14 mouse cellular contexts compared by ENCODE assay signal in genomic region chr15:83418685-83419084, GRCm38 (mm10). TPM values are rescaled to one million over a fixed set of nuclear protein-coding genes. Genes with fewer than 3 reads are reported as not detected.
A peak's percentile ranks its signal among the peaks of the same experiment; 100 is the strongest.
DNase-seq lines count a peak whose midpoint lies in the region; ATAC-seq and TF ChIP-seq lines count a peak whose summit lies in the region.
"Had no signal": no experiment of that assay in that cellular context is flagged by ENCODE, and none has a peak within 500 bp of the region (broad histone marks: within the 10 kb centered on the region; RNA-seq: fewer than 3 reads in every experiment).

No protein-coding gene starts in this region.

- intact Hi-C loops in heart, adult 2 months (cut with DNase I), result loop anchor here (10.0 kb wide), 1 partner anchor 56 kb away; no protein-coding TSS in a partner anchor
- intact Hi-C loops in left cerebral cortex, adult 2 months (cut with DNase I), result no loop called here

- TF ChIP-seq CTCF in heart, adult 2 months (IDR thresholded peaks at IDR 0.05), result no peak
- no peak for TF ChIP-seq CTCF in left cerebral cortex, adult 2 months (IDR thresholded peaks at IDR 0.05)
- TF ChIP-seq CTCF in brain, embryonic 14.5 days (IDR thresholded peaks at IDR 0.05; ENCODE audit: borderline replicate concordance, extremely low read depth, insufficient read depth, insufficient read length), result no peak

- ATAC-seq in liver, embryonic 16.5 days (ENCODE audit: low read depth), result no peak
- no peak for ATAC-seq in erythroblast, adult 5-6 weeks (replicated peaks; ENCODE audit: low FRiP score, poor library complexity, severe bottlenecking)
- ATAC-seq: intestine, embryonic 16.5 days had no signal

- H3K9me3 ChIP-seq in liver, embryonic 16.5 days (replicated peaks; ENCODE audit: control insufficient read depth, low read length), result no peaks in the 10 kb centered on the region
- H3K9me3 ChIP-seq in forebrain, embryonic 10.5 days, result no peaks in the 10 kb centered on the region

- H3K4me2 ChIP-seq in liver, embryonic 16.5 days (ENCODE audit: low read depth, low read length), result no peak overlapping the region

- H3K79me2 ChIP-seq in heart, adult 2 months (replicated peaks; ENCODE audit: control insufficient read depth, insufficient read depth, low read length), result peaks cover 3% of the 10 kb centered on the region

- H3K36me3 ChIP-seq in heart, adult 2 months (ENCODE audit: control insufficient read depth, insufficient read depth, low read length), result peaks cover 22% of the 10 kb centered on the region
- H3K36me3 ChIP-seq in liver, embryonic 16.5 days (ENCODE audit: control insufficient read depth, insufficient read depth), result no peaks in the 10 kb centered on the region
- no peaks in the 10 kb centered on the region for H3K36me3 ChIP-seq in forebrain, embryonic 10.5 days (replicated peaks)

- TF ChIP-seq POLR2A in heart, adult 2 months (IDR thresholded peaks at IDR 0.05; ENCODE audit: insufficient read depth, low read depth, low read length), result no peak
- no peak for TF ChIP-seq POLR2A in brain, embryonic 14.5 days (IDR thresholded peaks at IDR 0.05; ENCODE audit: borderline replicate concordance, extremely low read depth, insufficient read depth, insufficient read length, poor library complexity, severe bottlenecking)

- no peak overlapping the region for H3K9ac ChIP-seq in heart, adult 2 months (ENCODE audit: low read depth, low read length)
- no peak overlapping the region for H3K9ac ChIP-seq in liver, embryonic 16.5 days (ENCODE audit: low read depth, low read length)

- peaks cover 37% of the 10 kb centered on the region for H3K4me1 ChIP-seq in heart, adult 2 months (ENCODE audit: control insufficient read depth, insufficient read depth, low read length)
- H3K4me1 ChIP-seq in liver, embryonic 16.5 days (ENCODE audit: control insufficient read depth, low read depth, low read length), result peaks cover 46% of the 10 kb centered on the region
- H3K4me1 ChIP-seq in forebrain, embryonic 10.5 days, result no peaks in the 10 kb centered on the region

- H3K27me3 ChIP-seq in heart, adult 2 months (ENCODE audit: control insufficient read depth, insufficient read depth, low read length), result no peaks in the 10 kb centered on the region
- H3K27me3 ChIP-seq in liver, embryonic 16.5 days (ENCODE audit: control insufficient read depth, insufficient read depth, low read depth, low read length), result no peaks in the 10 kb centered on the region
- H3K27me3 ChIP-seq in forebrain, embryonic 10.5 days (ENCODE audit: poor library complexity, severe bottlenecking), result no peaks in the 10 kb centered on the region

- peak overlapping the region; percentile 61 for H3K27ac ChIP-seq in heart, adult 2 months
- H3K27ac ChIP-seq in left cerebral cortex, adult 2 months, result peak overlapping the region; percentile 71
- H3K27ac ChIP-seq in liver, embryonic 16.5 days (ENCODE audit: low read length), result peak overlapping the region; percentile 66
- H3K27ac ChIP-seq in forebrain, embryonic 10.5 days, result no peak overlapping the region

- DNase-seq in heart, adult 2 months, result peak in 1 of 2 experiments; percentile 58
- DNase-seq in heart, postnatal 4 days, result no peak
- no peak for DNase-seq in left cerebral cortex, adult 2 months (ENCODE audit: extremely low spot score in 1 of 2, low spot score in 2 of 2)
- no peak for DNase-seq in left cerebral cortex, adult 11 months (ENCODE audit: low spot score)
- DNase-seq in brain, embryonic 14.5 days (ENCODE audit: low read depth), result peak; percentile 50
- DNase-seq in forebrain, embryonic 10.5 days (ENCODE audit: extremely low spot score, low spot score), result no peak
- DNase-seq: adrenal gland, postnatal 36 days; cerebellum, adult 8-10 months; heart, postnatal 36 days; lung, postnatal 4 days; spleen, adult 18-20 months had no signal

- H3K4me3 ChIP-seq in heart, adult 2 months, result no peak overlapping the region
- no peak overlapping the region for H3K4me3 ChIP-seq in left cerebral cortex, adult 2 months
- H3K4me3 ChIP-seq in liver, embryonic 16.5 days (ENCODE audit: low read depth, low read length), result no peak overlapping the region
- H3K4me3 ChIP-seq in forebrain, embryonic 10.5 days, result no peak overlapping the region

- TF ChIP-seq EP300 in heart, adult 2 months (IDR thresholded peaks at IDR 0.05; ENCODE audit: insufficient read depth, low read depth, low read length), result no peak

RNA-seq across cellular contexts. Expression of gene Pacsin2, which starts 45.7 kb away (rescaled TPM):
- 100 to 1,000 TPM; 200 to 246 TPM for total RNA-seq in heart, adult 2 months (2021)
- 111 and 169 TPM in 2 replicates for polyA plus RNA-seq in heart, adult 2 months (2012; rRNA removed)
- 100 to 1,000 TPM; 136 to 147 TPM for total RNA-seq in heart, postnatal 4 days (2021)
- 100 to 1,000 TPM in 1 of 2 experiments, 10 to 100 TPM in 1; 97.4 to 102 TPM for total RNA-seq in left cerebral cortex, adult 2 months (2021)
- polyA plus RNA-seq in brain, embryonic 14.5 days (2012; rRNA removed), result 23.7 and 31.4 TPM in 2 replicates
- 45.6 and 47.9 TPM in 2 replicates for polyA plus RNA-seq in liver, embryonic 16.5 days (2015; fragmentation: Nextera tagmentation; extraction: Ambion mirVana)
- 102 and 137 TPM in 2 replicates for total RNA-seq in erythroblast, adult 5-6 weeks (2015; ENCODE audit: low replicate concordance)
- 285 and 310 TPM in 2 replicates for total RNA-seq in erythroblast, adult 5-6 weeks (2017; ENCODE audit: low replicate concordance)
- 55.4 and 57.8 TPM in 2 replicates for polyA plus RNA-seq in forebrain, embryonic 10.5 days (2016; fragmentation: Nextera tagmentation; extraction: Ambion mirVana)
